Comparison of ENCODE assay signal across 31 mouse cellular contexts in the genomic region with DNA sequence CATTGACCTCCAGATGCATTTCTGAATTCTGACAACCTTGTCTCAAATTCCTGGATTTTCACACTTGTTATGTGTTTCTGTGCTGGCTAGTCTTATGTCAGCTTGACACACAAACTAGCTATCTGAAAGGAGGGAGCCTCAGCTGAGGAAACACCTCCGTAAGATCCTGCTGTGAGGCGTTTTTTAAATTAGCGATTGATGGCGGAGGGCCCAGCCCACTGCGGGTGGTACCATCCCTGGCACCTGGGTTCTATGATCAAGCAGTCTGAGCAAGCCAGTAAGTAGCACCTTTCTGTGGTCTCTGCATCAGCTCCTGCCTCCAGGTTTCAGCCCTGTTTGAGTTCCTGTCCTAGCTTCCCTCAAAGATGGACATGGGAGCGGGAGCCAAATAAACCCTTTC.
DNase-seq lines count a peak whose midpoint lies in the region; ATAC-seq and TF ChIP-seq lines count a peak whose summit lies in the region.
"Had no signal": no experiment of that assay in that cellular context is flagged by ENCODE, and none has a peak within 500 bp of the region (broad histone marks: within the 10 kb centered on the region; RNA-seq: fewer than 3 reads in every experiment).

No protein-coding gene starts in this region.

- H3K36me3 ChIP-seq in stomach, postnatal 0 days (ENCODE audit: control insufficient read depth, insufficient read depth, low read length): no peaks in the 10 kb centered on the region
- H3K36me3 ChIP-seq: embryonic facial prominence, embryonic 10.5 days; embryonic facial prominence, embryonic 15.5 days; forebrain, embryonic 12.5 days; G1E; heart, embryonic 10.5 days; heart, embryonic 15.5 days; hindbrain, embryonic 12.5 days; intestine, embryonic 15.5 days; limb, embryonic 12.5 days; midbrain, embryonic 12.5 days; neural tube, embryonic 12.5 days had no signal

- ATAC-seq in cerebellum, adult (ENCODE audit: insufficient number of reproducible peaks, low FRiP score, low TSS enrichment): no peak
- ATAC-seq in stomach, postnatal 0 days (ENCODE audit: low FRiP score, low TSS enrichment): no peak
- ATAC-seq: forebrain, postnatal 0 days; hindbrain, postnatal 0 days; liver, postnatal 0 days had no signal

- peak; percentile 59 for DNase-seq in cerebellum, adult 11-12 months
- peak; percentile 49 for DNase-seq in brain, adult 2 months (ENCODE audit: low read depth, low spot score)
- DNase-seq in cerebellum, adult 8-10 months: peak; percentile 38
- DNase-seq in cerebellum, postnatal 25 days: peak; percentile 73 to 79
- DNase-seq in liver: no peak
- no peak for DNase-seq in stomach, postnatal 0 days (ENCODE audit: low spot score)
- DNase-seq: adrenal gland, adult 8-10 months; forebrain, postnatal 0 days; gastrocnemius, postnatal 10 days; heart, postnatal 36 days; layer of hippocampus, postnatal 36 days; liver, postnatal 0 days; lung, postnatal 4 days; right cerebral cortex, adult 18-20 months; right cerebral cortex, postnatal 4 days had no signal

- TF ChIP-seq CTCF in stomach, postnatal 0 days (IDR thresholded peaks at IDR 0.05; ENCODE audit: low read depth): no peak

- H3K4me2 ChIP-seq in stomach, postnatal 0 days (replicated peaks; ENCODE audit: low read depth): no peak overlapping the region
- H3K4me2 ChIP-seq: embryonic facial prominence, embryonic 15.5 days; forebrain, embryonic 12.5 days; heart, embryonic 15.5 days; hindbrain, embryonic 12.5 days; intestine, embryonic 15.5 days; limb, embryonic 12.5 days; liver, embryonic 11.5 days; midbrain, embryonic 12.5 days; neural tube, embryonic 12.5 days had no signal

- 87% methylated on average over 6 of the region's 6 CpGs for WGBS in stomach, postnatal 0 days

- H3K27me3 ChIP-seq in stomach, postnatal 0 days (ENCODE audit: control insufficient read depth, insufficient read depth, low read length): no peaks in the 10 kb centered on the region
- H3K27me3 ChIP-seq: embryonic facial prominence, embryonic 15.5 days; forebrain, embryonic 12.5 days; heart, embryonic 15.5 days; hindbrain, embryonic 12.5 days; intestine, embryonic 15.5 days; limb, embryonic 12.5 days; midbrain, embryonic 12.5 days; neural tube, embryonic 12.5 days had no signal

- no peaks in the 10 kb centered on the region for H3K9me3 ChIP-seq in stomach, postnatal 0 days (ENCODE audit: control insufficient read depth, low read length)
- H3K9me3 ChIP-seq: embryonic facial prominence, embryonic 10.5 days; embryonic facial prominence, embryonic 15.5 days; forebrain, embryonic 12.5 days; heart, embryonic 10.5 days; heart, embryonic 15.5 days; hindbrain, embryonic 12.5 days; intestine, embryonic 15.5 days; limb, embryonic 12.5 days; megakaryocyte, embryonic 14.5 days; midbrain, embryonic 12.5 days; neural tube, embryonic 12.5 days had no signal

- no peak overlapping the region for H3K27ac ChIP-seq in stomach, postnatal 0 days (replicated peaks)
- H3K27ac ChIP-seq: embryonic facial prominence, embryonic 10.5 days; embryonic facial prominence, embryonic 15.5 days; forebrain, embryonic 12.5 days; heart, embryonic 10.5 days; heart, embryonic 15.5 days; hindbrain, embryonic 12.5 days; hindbrain, postnatal 0 days; intestine, embryonic 15.5 days; limb, embryonic 12.5 days; midbrain, embryonic 12.5 days; neural tube, embryonic 12.5 days had no signal

- TF ChIP-seq EP300 in stomach, postnatal 0 days (optimal IDR thresholded peaks at IDR 0.05): no peak

- H3K4me1 ChIP-seq in stomach, postnatal 0 days (replicated peaks; ENCODE audit: control insufficient read depth, insufficient read depth): no peaks in the 10 kb centered on the region
- H3K4me1 ChIP-seq: megakaryocyte, embryonic 14.5 days had no signal

- no peak overlapping the region for H3K4me3 ChIP-seq in stomach, postnatal 0 days (ENCODE audit: low read depth, low read length)
- H3K4me3 ChIP-seq: embryonic facial prominence, embryonic 10.5 days; embryonic facial prominence, embryonic 15.5 days; forebrain, embryonic 12.5 days; heart, embryonic 10.5 days; heart, embryonic 15.5 days; hindbrain, embryonic 12.5 days; intestine, embryonic 15.5 days; limb, embryonic 12.5 days; megakaryocyte, embryonic 14.5 days; midbrain, embryonic 12.5 days; myocyte; neural tube, embryonic 12.5 days had no signal

- no peak overlapping the region for H3K9ac ChIP-seq in stomach, postnatal 0 days (ENCODE audit: low read length)
- H3K9ac ChIP-seq: embryonic facial prominence, embryonic 15.5 days; forebrain, embryonic 12.5 days; forebrain, postnatal 0 days; heart, embryonic 15.5 days; hindbrain, embryonic 12.5 days; intestine, embryonic 15.5 days; limb, embryonic 12.5 days; liver, postnatal 0 days; midbrain, embryonic 12.5 days; neural tube, embryonic 12.5 days had no signal

Comparison
In these comparisons a context has a peak if more than half of its experiments do, and no peak if none do; other contexts are left out.
1. DNase-seq: peak in cerebellum, adult 11-12 months (single experiment), brain, adult 2 months (single experiment), cerebellum, adult 8-10 months (single experiment) and cerebellum, postnatal 25 days (2 of 2); none in liver (single experiment) and stomach, postnatal 0 days (single experiment).